Mouse (Mus musculus): ENCODE measurements around the gene Hacd2. TPM values are rescaled to one million over a fixed set of nuclear protein-coding genes. Genes with fewer than 3 reads are reported as not detected.

Hacd2 gene
- polyA plus RNA-seq, 1 experiment: 15.4 TPM

DNA sequence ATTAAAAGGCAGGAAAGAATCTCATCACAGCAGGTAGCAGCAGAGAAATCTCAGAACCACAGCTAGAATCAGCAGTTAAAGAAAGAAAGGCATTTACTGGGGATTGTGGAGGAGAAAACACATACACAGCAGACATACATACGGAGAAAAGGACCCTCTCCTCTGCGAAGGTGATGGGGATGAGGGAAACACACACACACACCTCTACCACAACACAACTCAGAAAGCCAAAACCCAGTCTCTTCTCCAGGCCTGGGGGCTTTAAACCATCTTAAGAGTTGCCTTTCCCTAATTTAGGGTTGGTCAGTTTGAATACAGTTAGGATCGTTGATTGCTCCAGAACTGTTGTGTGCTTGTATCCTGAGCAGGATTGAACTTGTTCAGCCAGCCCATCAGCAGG, 45.4 kb downstream of the Hacd2 start:
- Histone ChIP-seq H3K27ac (ENCODE audit: control insufficient read depth, insufficient read depth, low read length) (no peak overlapping the region), H3K27me3 (ENCODE audit: control insufficient read depth, insufficient read depth, low read length) (no peaks in the 10 kb centered on the region), H3K36me3 (ENCODE audit: control insufficient read depth, insufficient read depth, low read length) (no peaks in the 10 kb centered on the region), H3K4me1 (replicated peaks; ENCODE audit: control insufficient read depth, insufficient read depth, low read length) (no peaks in the 10 kb centered on the region), H3K4me3 (ENCODE audit: control insufficient read depth, insufficient read depth, low read length) (no peak overlapping the region)
- WGBS: 98% methylated on average over 3 of the region's 3 CpGs
- no peak for TF ChIP-seq CTCF (IDR thresholded peaks at IDR 0.05; ENCODE audit: borderline replicate concordance, control insufficient read depth, extremely low read depth, insufficient read depth, low read length, poor library complexity)
- no peak for TF ChIP-seq POLR2A (IDR thresholded peaks at IDR 0.05; ENCODE audit: control insufficient read depth, extremely low read depth, insufficient read depth, low read length, poor library complexity)
- no peak for DNase-seq

DNA sequence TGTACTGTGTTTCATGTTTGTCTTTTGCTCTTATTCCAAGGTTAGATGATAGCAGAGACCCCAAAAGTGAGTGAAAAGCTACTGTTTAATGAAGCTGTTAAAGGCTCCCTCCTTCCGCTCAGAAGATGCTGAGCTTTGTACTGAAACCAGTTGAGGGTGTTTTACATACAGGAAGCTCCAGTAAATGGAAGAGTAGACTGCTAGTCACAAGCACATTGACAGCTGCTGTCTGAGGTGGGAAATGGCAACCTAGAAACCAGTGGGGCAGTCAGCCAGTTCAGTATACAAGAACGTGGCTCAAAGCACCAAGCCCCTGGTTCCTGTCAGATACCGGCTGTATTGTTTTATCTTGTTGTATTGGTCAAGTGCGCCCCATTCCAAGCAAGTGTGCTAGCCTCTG, 46.7 kb downstream of the Hacd2 start:
- Histone ChIP-seq H3K27me3 (ENCODE audit: control insufficient read depth, insufficient read depth, low read length) (no peaks in the 10 kb centered on the region), H3K36me3 (ENCODE audit: control insufficient read depth, insufficient read depth, low read length) (no peaks in the 10 kb centered on the region), H3K4me3 (ENCODE audit: control insufficient read depth, insufficient read depth, low read length) (no peak overlapping the region), H3K4me1 (replicated peaks; ENCODE audit: control insufficient read depth, insufficient read depth, low read length) (no peaks in the 10 kb centered on the region), H3K27ac (ENCODE audit: control insufficient read depth, insufficient read depth, low read length) (no peak overlapping the region)
- 92% methylated on average over 4 of the region's 4 CpGs for WGBS
- DNase-seq: no peak
- TF ChIP-seq POLR2A (IDR thresholded peaks at IDR 0.05; ENCODE audit: control insufficient read depth, extremely low read depth, insufficient read depth, low read length, poor library complexity) (no peak), CTCF (IDR thresholded peaks at IDR 0.05; ENCODE audit: borderline replicate concordance, control insufficient read depth, extremely low read depth, insufficient read depth, low read length, poor library complexity) (no peak)

- no peaks in the 10 kb centered on the region for H3K36me3 ChIP-seq (ENCODE audit: control insufficient read depth, insufficient read depth, low read length)
- H3K4me3 ChIP-seq (ENCODE audit: control insufficient read depth, insufficient read depth, low read length): no peak overlapping the region
- H3K4me1 ChIP-seq (replicated peaks; ENCODE audit: control insufficient read depth, insufficient read depth, low read length): no peaks in the 10 kb centered on the region
- no peak overlapping the region for H3K27ac ChIP-seq (ENCODE audit: control insufficient read depth, insufficient read depth, low read length)
- no peaks in the 10 kb centered on the region for H3K27me3 ChIP-seq (ENCODE audit: control insufficient read depth, insufficient read depth, low read length)
- DNase-seq: no peak
- no peak for TF ChIP-seq CTCF (IDR thresholded peaks at IDR 0.05; ENCODE audit: borderline replicate concordance, control insufficient read depth, extremely low read depth, insufficient read depth, low read length, poor library complexity)
- TF ChIP-seq POLR2A (IDR thresholded peaks at IDR 0.05; ENCODE audit: control insufficient read depth, extremely low read depth, insufficient read depth, low read length, poor library complexity): no peak
These were observed 52.2 kb downstream of the Hacd2 start for GRCm38 (mm10) chr16:35074436-35074835.

- H3K36me3 ChIP-seq (ENCODE audit: control insufficient read depth, insufficient read depth, low read length): no peaks in the 10 kb centered on the region
- DNase-seq: no peak
- 98% methylated on average over 3 of the region's 3 CpGs for WGBS
- no peaks in the 10 kb centered on the region for H3K27me3 ChIP-seq (ENCODE audit: control insufficient read depth, insufficient read depth, low read length)
- no peak overlapping the region for H3K4me3 ChIP-seq (ENCODE audit: control insufficient read depth, insufficient read depth, low read length)
- no peak overlapping the region for H3K27ac ChIP-seq (ENCODE audit: control insufficient read depth, insufficient read depth, low read length)
- TF ChIP-seq POLR2A (IDR thresholded peaks at IDR 0.05; ENCODE audit: control insufficient read depth, extremely low read depth, insufficient read depth, low read length, poor library complexity): no peak
- TF ChIP-seq CTCF (IDR thresholded peaks at IDR 0.05; ENCODE audit: borderline replicate concordance, control insufficient read depth, extremely low read depth, insufficient read depth, low read length, poor library complexity): no peak
- no peaks in the 10 kb centered on the region for H3K4me1 ChIP-seq (replicated peaks; ENCODE audit: control insufficient read depth, insufficient read depth, low read length)
These were observed 53.4 kb downstream of the Hacd2 start for GRCm38 (mm10) chr16:35075643-35076042.

GRCm38 (mm10) chr16:35093500-35093899, 71.3 kb downstream of the Hacd2 start:
- DNase-seq: no peak
- H3K36me3 ChIP-seq (ENCODE audit: control insufficient read depth, insufficient read depth, low read length): no peaks in the 10 kb centered on the region
- no peaks in the 10 kb centered on the region for H3K27me3 ChIP-seq (ENCODE audit: control insufficient read depth, insufficient read depth, low read length)
- H3K27ac ChIP-seq (ENCODE audit: control insufficient read depth, insufficient read depth, low read length): no peak overlapping the region
- TF ChIP-seq CTCF (IDR thresholded peaks at IDR 0.05; ENCODE audit: borderline replicate concordance, control insufficient read depth, extremely low read depth, insufficient read depth, low read length, poor library complexity) (no peak), POLR2A (IDR thresholded peaks at IDR 0.05; ENCODE audit: control insufficient read depth, extremely low read depth, insufficient read depth, low read length, poor library complexity) (no peak)
- H3K4me3 ChIP-seq (ENCODE audit: control insufficient read depth, insufficient read depth, low read length): no peak overlapping the region
- H3K4me1 ChIP-seq (replicated peaks; ENCODE audit: control insufficient read depth, insufficient read depth, low read length): no peaks in the 10 kb centered on the region

GRCm38 (mm10) chr16:35097870-35098530, 75.8 kb downstream of the Hacd2 start:
- Histone ChIP-seq H3K27ac (ENCODE audit: control insufficient read depth, insufficient read depth, low read length) (no peak overlapping the region), H3K4me1 (replicated peaks; ENCODE audit: control insufficient read depth, insufficient read depth, low read length) (no peaks in the 10 kb centered on the region), H3K36me3 (ENCODE audit: control insufficient read depth, insufficient read depth, low read length) (no peaks in the 10 kb centered on the region), H3K27me3 (ENCODE audit: control insufficient read depth, insufficient read depth, low read length) (no peaks in the 10 kb centered on the region), H3K4me3 (ENCODE audit: control insufficient read depth, insufficient read depth, low read length) (no peak overlapping the region)
- 97% methylated on average over 3 of the region's 3 CpGs for WGBS
- TF ChIP-seq CTCF (IDR thresholded peaks at IDR 0.05; ENCODE audit: borderline replicate concordance, control insufficient read depth, extremely low read depth, insufficient read depth, low read length, poor library complexity): no peak
- TF ChIP-seq POLR2A (IDR thresholded peaks at IDR 0.05; ENCODE audit: control insufficient read depth, extremely low read depth, insufficient read depth, low read length, poor library complexity): no peak
- no peak for DNase-seq

All from thymus, adult 2 months (tissue).